Mouse (Mus musculus) embryonic facial prominence, embryonic 11.5 days (tissue): ENCODE measurements around the gene Sapcd1. TPM values are rescaled to one million over a fixed set of nuclear protein-coding genes. Genes with fewer than 3 reads are reported as not detected.
A peak's percentile ranks its signal among the peaks of the same experiment; 100 is the strongest.

Experiments used
- ATAC-seq: fragments of 200-750 bp; cut with Nextera tagmentation; replicated peaks from 2 replicates; pipeline ENCODE4 v1.8.0; 2017; ENCODE audit warnings: low read depth; ENCODE audit not compliant: insufficient number of reproducible peaks, low FRiP score, low TSS enrichment
- DNase-seq: peaks from one replicate; pipeline ENCODE4 v3.0.0-alpha.2; 2015; ENCODE audit warnings: low spot score
- H3K27ac ChIP-seq: fragments of 300-500 bp; sonication (generic); replicated peaks from 2 replicates; pipeline ENCODE4 v1.5.1; 2014; ENCODE audit warnings: mild to moderate bottlenecking, low read depth, low read length, control low read depth
- H3K27me3 ChIP-seq: fragments of 300-500 bp; sonication (generic); 2 replicates; pipeline ENCODE4 v1.6.1; 2014; ENCODE audit warnings: mild to moderate bottlenecking, low read length, moderate library complexity, mixed read lengths; ENCODE audit not compliant: control insufficient read depth, insufficient read depth
- H3K36me3 ChIP-seq: fragments of 300-500 bp; sonication (generic); replicated peaks from 2 replicates; pipeline ENCODE4 v1.6.1; 2014; ENCODE audit warnings: low read depth, mild to moderate bottlenecking, low read length, moderate library complexity, mixed read lengths; ENCODE audit not compliant: control insufficient read depth, insufficient read depth
- H3K4me1 ChIP-seq: fragments of 300-500 bp; sonication (generic); 2 replicates; pipeline ENCODE4 v1.6.1; 2014; ENCODE audit warnings: low read length, mixed read lengths; ENCODE audit not compliant: control insufficient read depth, insufficient read depth
- H3K4me2 ChIP-seq: fragments of 300-500 bp; sonication (generic); 2 replicates; pipeline ENCODE4 v1.6.1; 2014; ENCODE audit warnings: low read depth, mild to moderate bottlenecking, control low read depth, low read length, moderate library complexity
- H3K4me3 ChIP-seq: fragments of 300-500 bp; sonication (generic); 2 replicates; pipeline ENCODE4 v1.5.1; 2014; ENCODE audit warnings: low read depth, low read length, control low read depth
- H3K9ac ChIP-seq: fragments of 300-500 bp; sonication (generic); replicated peaks from 2 replicates; pipeline ENCODE4 v1.6.1; 2014; ENCODE audit warnings: mild to moderate bottlenecking, control low read depth, low read length
- H3K9me3 ChIP-seq: fragments of 300-500 bp; sonication (generic); replicated peaks from 2 replicates; pipeline ENCODE4 v1.6.1; 2016; ENCODE audit warnings: mild to moderate bottlenecking, low read length, inconsistent platforms, mixed read lengths; ENCODE audit not compliant: control insufficient read depth
- WGBS: fragments of 180-500 bp; shearing (Covaris S2); extraction: QIAGEN DNeasy Blood & Tissue Kit; methylation state at CpG from one replicate; pipeline ENCODE4 v1.1.7; 2014; 5-methylcytosine and 5-hydroxymethylcytosine counted together
- polyA plus RNA-seq: library from polyadenylated mRNA; unstranded; fragments of >200 nt; fragmentation: Nextera tagmentation; extraction: Ambion mirVana; gene quantifications from 2 replicates; pipeline ENCODE4 v1.2.1, GENCODE M21; 2014

The Sapcd1 gene
- polyA plus RNA-seq, 1 experiment from 2014 or later, result 3.5 TPM

DNA sequence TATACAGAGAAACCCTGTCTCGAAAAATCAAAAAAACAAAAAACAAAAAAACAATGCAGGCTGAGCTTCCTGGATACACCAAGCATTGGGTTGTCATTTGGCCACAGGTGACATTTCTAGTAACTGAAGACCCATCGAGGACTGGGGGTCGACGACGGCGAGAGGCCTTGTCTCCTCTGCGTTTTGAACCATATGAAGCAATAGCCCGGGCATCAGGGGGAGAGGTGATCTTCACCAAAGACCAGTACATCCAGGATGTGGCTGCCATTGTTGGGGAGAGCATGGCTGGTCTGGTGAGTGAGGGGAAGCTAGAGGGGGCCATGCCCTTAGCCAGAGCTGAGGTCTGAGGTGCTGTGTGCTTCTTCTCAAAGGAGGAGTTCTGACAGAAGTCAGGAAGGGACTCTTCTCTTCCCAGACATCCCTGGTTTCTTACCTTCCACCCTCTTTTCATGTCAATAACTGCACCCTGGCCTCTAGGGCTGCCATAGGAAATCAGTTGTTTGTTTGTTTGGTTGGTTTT lies 5.2 kb downstream of the Sapcd1 start:
- 93% methylated on average over 8 of the region's 8 CpGs for WGBS
- no peaks in the 10 kb centered on the region; the same call in none of the 2 replicates for H3K4me1 ChIP-seq
- ATAC-seq, result no peak
- no peak overlapping the region for H3K4me3 ChIP-seq
- no peak overlapping the region for H3K27ac ChIP-seq
- no peak for DNase-seq
- H3K4me2 ChIP-seq, result no peak overlapping the region
- H3K36me3 ChIP-seq, result no peaks in the 10 kb centered on the region
- H3K9me3 ChIP-seq, result no peaks in the 10 kb centered on the region
- no peak overlapping the region for H3K9ac ChIP-seq
- H3K27me3 ChIP-seq, result no peaks in the 10 kb centered on the region

DNA sequence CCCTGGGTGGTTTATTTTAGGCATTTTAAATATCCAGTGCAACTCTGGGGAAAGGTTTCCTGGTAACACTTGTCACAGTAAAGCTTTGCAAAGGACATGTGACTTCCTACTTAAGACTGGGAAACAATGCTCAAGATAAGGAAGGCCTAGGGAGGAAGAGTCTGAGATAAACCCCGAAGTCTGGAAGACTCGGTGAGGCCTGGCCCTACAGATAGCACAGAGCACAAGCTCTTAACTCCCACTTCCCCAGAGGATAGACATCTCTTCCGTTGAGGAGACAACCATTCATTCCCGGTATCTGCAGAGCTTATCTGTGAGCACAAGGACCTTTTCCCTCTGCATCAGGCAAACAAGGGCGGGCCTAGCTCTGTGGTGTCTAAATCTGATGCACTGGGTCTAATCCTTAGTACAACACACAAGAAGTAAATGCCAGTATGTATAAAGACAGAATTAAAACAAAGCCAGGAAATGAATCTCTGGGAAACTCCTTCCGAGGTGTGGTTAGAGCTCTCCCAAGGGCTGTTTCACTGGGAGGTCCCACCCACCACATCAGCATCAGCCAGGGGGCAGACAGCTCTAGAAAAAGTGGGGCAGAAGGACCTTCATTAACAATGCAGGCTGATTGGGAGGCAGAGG lies 5.9 kb downstream of the Sapcd1 start:
- Histone ChIP-seq H3K27ac (no peak overlapping the region), H3K9ac (no peak overlapping the region; the same call in 1 of the 2 replicates), H3K9me3 (no peaks in the 10 kb centered on the region), H3K36me3 (no peaks in the 10 kb centered on the region), H3K4me1 (no peaks in the 10 kb centered on the region; the same call in none of the 2 replicates), H3K4me2 (no peak overlapping the region), H3K27me3 (no peaks in the 10 kb centered on the region), H3K4me3 (no peak overlapping the region)
- no peak for ATAC-seq
- no peak for DNase-seq
- 66% methylated on average over 6 of the region's 6 CpGs for WGBS

GRCm38 (mm10) chr17:35021163-35021808 lies 6.5 kb downstream of the Sapcd1 start:
- ATAC-seq, result peak; percentile 65
- Histone ChIP-seq H3K9me3 (no peaks in the 10 kb centered on the region), H3K9ac (peak overlapping the region; percentile 45), H3K4me2 (peak overlapping the region; percentile 22; the same call in 1 of the 2 replicates), H3K4me1 (no peaks in the 10 kb centered on the region; the same call in none of the 2 replicates), H3K27ac (no peak overlapping the region; the same call in 1 of the 2 replicates), H3K4me3 (no peak overlapping the region), H3K27me3 (no peaks in the 10 kb centered on the region), H3K36me3 (no peaks in the 10 kb centered on the region)
- WGBS, result 7% methylated on average over 17 of the region's 17 CpGs
- peak; percentile 89 for DNase-seq

GRCm38 (mm10) chr17:35020551-35020950 lies 7.3 kb downstream of the Sapcd1 start:
- DNase-seq, result no peak
- 91% methylated on average over 8 of the region's 8 CpGs for WGBS
- H3K27ac ChIP-seq, result no peak overlapping the region
- H3K4me2 ChIP-seq, result no peak overlapping the region
- no peaks in the 10 kb centered on the region; the same call in none of the 2 replicates for H3K4me1 ChIP-seq
- no peak overlapping the region for H3K4me3 ChIP-seq
- H3K9ac ChIP-seq, result no peak overlapping the region
- H3K36me3 ChIP-seq, result peaks cover 1% of the 10 kb centered on the region; the same call in 1 of the 2 replicates
- no peaks in the 10 kb centered on the region for H3K27me3 ChIP-seq
- H3K9me3 ChIP-seq, result no peaks in the 10 kb centered on the region
- ATAC-seq, result no peak

GRCm38 (mm10) chr17:35019894-35020293 lies 7.9 kb downstream of the Sapcd1 start:
- 71% methylated on average over 11 of the region's 11 CpGs for WGBS
- no peak for DNase-seq
- Histone ChIP-seq H3K36me3 (peaks cover 3% of the 10 kb centered on the region), H3K27ac (no peak overlapping the region), H3K4me3 (no peak overlapping the region), H3K4me1 (no peaks in the 10 kb centered on the region; the same call in none of the 2 replicates), H3K27me3 (no peaks in the 10 kb centered on the region), H3K4me2 (no peak overlapping the region), H3K9ac (no peak overlapping the region), H3K9me3 (no peaks in the 10 kb centered on the region)
- no peak for ATAC-seq

GRCm38 (mm10) chr17:35018171-35018570 lies 9.6 kb downstream of the Sapcd1 start:
- Histone ChIP-seq H3K9ac (no peak overlapping the region), H3K27me3 (no peaks in the 10 kb centered on the region), H3K9me3 (no peaks in the 10 kb centered on the region), H3K4me1 (no peaks in the 10 kb centered on the region; the same call in none of the 2 replicates), H3K36me3 (peaks cover 19% of the 10 kb centered on the region), H3K27ac (no peak overlapping the region), H3K4me2 (no peak overlapping the region), H3K4me3 (no peak overlapping the region)
- no peak for ATAC-seq
- WGBS, result 73% methylated on average over 3 of the region's 3 CpGs
- no peak for DNase-seq

GRCm38 (mm10) chr17:35017706-35018030 lies 10.1 kb downstream of the Sapcd1 start:
- no peak overlapping the region for H3K4me3 ChIP-seq
- H3K27me3 ChIP-seq, result no peaks in the 10 kb centered on the region
- H3K4me1 ChIP-seq, result no peaks in the 10 kb centered on the region; the same call in none of the 2 replicates
- H3K9ac ChIP-seq, result no peak overlapping the region
- no peak overlapping the region for H3K4me2 ChIP-seq
- 74% methylated on average over 14 of the region's 14 CpGs for WGBS
- no peaks in the 10 kb centered on the region for H3K9me3 ChIP-seq
- H3K36me3 ChIP-seq, result peaks cover 22% of the 10 kb centered on the region
- no peak for DNase-seq
- ATAC-seq, result no peak
- H3K27ac ChIP-seq, result no peak overlapping the region
